Mouse (Mus musculus) midbrain, embryonic 14.5 days (tissue): ENCODE results near the gene Gm10135. TPM values are rescaled to one million over a fixed set of nuclear protein-coding genes. Genes with fewer than 3 reads are reported as not detected.
A peak's percentile ranks its signal among the peaks of the same experiment; 100 is the strongest.

Experiments
- ATAC-seq: fragments of 200-750 bp; cut with Nextera tagmentation; 2 replicates; pipeline ENCODE4 v1.8.0; 2017; ENCODE audit warnings: moderate number of reproducible peaks, moderate library complexity; ENCODE audit not compliant: low FRiP score, low TSS enrichment
- DNase-seq: peaks from one replicate; pipeline ENCODE4 v3.0.0-alpha.2; 2015
- H3K27ac ChIP-seq: fragments of 300-500 bp; sonication (generic); replicated peaks from 2 replicates; pipeline ENCODE4 v1.5.1; 2014; ENCODE audit warnings: mild to moderate bottlenecking, low read depth, low read length, moderate library complexity
- H3K27me3 ChIP-seq: fragments of 300-500 bp; sonication (generic); 2 replicates; pipeline ENCODE4 v1.6.1; 2014; ENCODE audit warnings: low read length, control low read depth, mixed read lengths; ENCODE audit not compliant: control insufficient read depth, insufficient read depth
- H3K36me3 ChIP-seq: fragments of 300-500 bp; sonication (generic); 2 replicates; pipeline ENCODE4 v1.6.1; 2014; ENCODE audit warnings: low read length, control low read depth; ENCODE audit not compliant: control insufficient read depth, insufficient read depth
- H3K4me1 ChIP-seq: fragments of 300-500 bp; sonication (generic); 2 replicates; pipeline ENCODE4 v1.6.1; 2014; ENCODE audit warnings: mild to moderate bottlenecking, antibody characterized with exemption, low read length, control low read depth; ENCODE audit not compliant: control insufficient read depth, insufficient read depth
- H3K4me2 ChIP-seq: fragments of 300-500 bp; sonication (generic); 2 replicates; pipeline ENCODE4 v1.6.1; 2014; ENCODE audit warnings: mild to moderate bottlenecking, low read length, moderate library complexity
- H3K4me3 ChIP-seq: fragments of 300-500 bp; sonication (generic); replicated peaks from 2 replicates; pipeline ENCODE4 v1.5.1; 2014; ENCODE audit warnings: low read depth, low read length
- H3K9ac ChIP-seq: fragments of 300-500 bp; sonication (generic); replicated peaks from 2 replicates; pipeline ENCODE4 v1.6.1; 2014; ENCODE audit warnings: mild to moderate bottlenecking, low read length, moderate library complexity
- H3K9me3 ChIP-seq: fragments of 300-500 bp; sonication (generic); 2 replicates; pipeline ENCODE4 v1.6.1; 2016; ENCODE audit warnings: low read length, control low read depth, mixed read lengths; ENCODE audit not compliant: control insufficient read depth
- WGBS: fragments of 180-500 bp; shearing (Covaris S2); extraction: QIAGEN DNeasy Blood & Tissue Kit; methylation state at CpG from one replicate; pipeline ENCODE4 v1.1.7; 2014; 5-methylcytosine and 5-hydroxymethylcytosine counted together
- polyA plus RNA-seq: library from polyadenylated mRNA; unstranded; fragments of >200 nt; fragmentation: Nextera tagmentation; extraction: Ambion mirVana; gene quantifications from 2 replicates; pipeline ENCODE4 v1.2.1, GENCODE M21; 2014

Gm10135 gene
- polyA plus RNA-seq, 1 experiment from 2014 or later, result not detected

- H3K9me3 ChIP-seq, result no peaks in the 10 kb centered on the region
- H3K9ac ChIP-seq, result no peak overlapping the region
- H3K4me3 ChIP-seq, result no peak overlapping the region
- H3K4me2 ChIP-seq, result no peak overlapping the region
- peak; percentile 90 for DNase-seq
- no peaks in the 10 kb centered on the region for H3K27me3 ChIP-seq
- H3K27ac ChIP-seq, result no peak overlapping the region
- H3K36me3 ChIP-seq, result peaks cover 14% of the 10 kb centered on the region; the same call in 1 of the 2 replicates
- 6% methylated on average over 2 of the region's 2 CpGs for WGBS
- no peak for ATAC-seq
- H3K4me1 ChIP-seq, result no peaks in the 10 kb centered on the region
These were observed 9.6 kb upstream of the Gm10135 start for GRCm38 (mm10) chr5:72984091-72984490.

GRCm38 (mm10) chr5:72976539-72976938 is 2.0 kb upstream of the Gm10135 start:
- DNase-seq (no peak), ATAC-seq (no peak)
- no peak overlapping the region for H3K4me2 ChIP-seq
- H3K36me3 ChIP-seq, result peaks cover 50% of the 10 kb centered on the region
- H3K27ac ChIP-seq, result no peak overlapping the region
- H3K9ac ChIP-seq, result no peak overlapping the region
- no peaks in the 10 kb centered on the region for H3K4me1 ChIP-seq
- H3K9me3 ChIP-seq, result no peaks in the 10 kb centered on the region
- H3K4me3 ChIP-seq, result no peak overlapping the region
- WGBS, result 92% methylated on average over 4 of the region's 4 CpGs
- H3K27me3 ChIP-seq, result no peaks in the 10 kb centered on the region

- no peak overlapping the region for H3K4me2 ChIP-seq
- no peak overlapping the region for H3K27ac ChIP-seq
- no peak for DNase-seq
- H3K4me3 ChIP-seq, result no peak overlapping the region
- H3K36me3 ChIP-seq, result peaks cover 50% of the 10 kb centered on the region
- no peaks in the 10 kb centered on the region for H3K4me1 ChIP-seq
- no peaks in the 10 kb centered on the region for H3K27me3 ChIP-seq
- H3K9ac ChIP-seq, result no peak overlapping the region
- no peaks in the 10 kb centered on the region for H3K9me3 ChIP-seq
- 91% methylated on average over 6 of the region's 6 CpGs for WGBS
- ATAC-seq, result no peak
These were observed 1.5 kb upstream of the Gm10135 start for GRCm38 (mm10) chr5:72975996-72976395.

GRCm38 (mm10) chr5:72972934-72973333 is 1.6 kb downstream of the Gm10135 start:
- H3K27ac ChIP-seq, result peak overlapping the region; percentile 27; the same call in 1 of the 2 replicates

GRCm38 (mm10) chr5:72972435-72972834 is 2.1 kb downstream of the Gm10135 start:
- Histone ChIP-seq H3K9ac (no peak overlapping the region), H3K4me1 (no peaks in the 10 kb centered on the region), H3K4me2 (no peak overlapping the region), H3K27me3 (no peaks in the 10 kb centered on the region), H3K27ac (peak overlapping the region; percentile 27; the same call in 1 of the 2 replicates), H3K9me3 (no peaks in the 10 kb centered on the region), H3K36me3 (peaks cover 50% of the 10 kb centered on the region), H3K4me3 (no peak overlapping the region)
- no peak for ATAC-seq
- WGBS, result 62% methylated on average over 4 of the region's 4 CpGs
- DNase-seq, result no peak

More at GRCm38 (mm10) chr5:72972934-72973333, 1.6 kb downstream of the Gm10135 start:
- ATAC-seq, result no peak
- Histone ChIP-seq H3K9ac (no peak overlapping the region), H3K27me3 (no peaks in the 10 kb centered on the region), H3K4me1 (no peaks in the 10 kb centered on the region), H3K4me3 (no peak overlapping the region), H3K36me3 (peaks cover 51% of the 10 kb centered on the region), H3K4me2 (no peak overlapping the region), H3K9me3 (no peaks in the 10 kb centered on the region)
- DNase-seq, result peak; percentile 50
- 38% methylated on average over 5 of the region's 5 CpGs for WGBS

- Histone ChIP-seq H3K36me3 (peaks cover 29% of the 10 kb centered on the region), H3K4me3 (no peak overlapping the region), H3K27ac (no peak overlapping the region), H3K9ac (no peak overlapping the region), H3K27me3 (no peaks in the 10 kb centered on the region), H3K9me3 (no peaks in the 10 kb centered on the region), H3K4me2 (no peak overlapping the region), H3K4me1 (no peaks in the 10 kb centered on the region)
- 91% methylated on average over 3 of the region's 3 CpGs for WGBS
- no peak for DNase-seq
- ATAC-seq, result no peak
These were observed 8.8 kb downstream of the Gm10135 start for GRCm38 (mm10) chr5:72965706-72966105.

- H3K4me1 ChIP-seq, result no peaks in the 10 kb centered on the region
- no peak overlapping the region for H3K4me3 ChIP-seq
- H3K36me3 ChIP-seq, result peaks cover 24% of the 10 kb centered on the region
- WGBS, result 87% methylated on average over 6 of the region's 6 CpGs
- H3K9ac ChIP-seq, result no peak overlapping the region
- H3K27ac ChIP-seq, result no peak overlapping the region
- no peak overlapping the region for H3K4me2 ChIP-seq
- DNase-seq (no peak), ATAC-seq (no peak)
- no peaks in the 10 kb centered on the region for H3K27me3 ChIP-seq
- no peaks in the 10 kb centered on the region for H3K9me3 ChIP-seq
These were observed 14.4 kb downstream of the Gm10135 start for GRCm38 (mm10) chr5:72960096-72960495.

- 86% methylated on average over 17 of the region's 17 CpGs for WGBS
- Histone ChIP-seq H3K9ac (no peak overlapping the region), H3K4me1 (no peaks in the 10 kb centered on the region), H3K27me3 (no peaks in the 10 kb centered on the region), H3K36me3 (peaks cover 20% of the 10 kb centered on the region), H3K4me3 (no peak overlapping the region), H3K4me2 (no peak overlapping the region), H3K9me3 (no peaks in the 10 kb centered on the region), H3K27ac (no peak overlapping the region)
- no peak for DNase-seq
- no peak for ATAC-seq
These were observed 17.2 kb downstream of the Gm10135 start for GRCm38 (mm10) chr5:72957281-72957680.

GRCm38 (mm10) chr5:72953996-72954604 is 20.4 kb downstream of the Gm10135 start:
- 93% methylated on average over 3 of the region's 3 CpGs for WGBS

More at GRCm38 (mm10) chr5:72953996-72954604, 20.4 kb downstream of the Gm10135 start:
- DNase-seq (no peak), ATAC-seq (no peak)
- no peaks in the 10 kb centered on the region for H3K4me1 ChIP-seq
- no peak overlapping the region for H3K4me3 ChIP-seq
- H3K27ac ChIP-seq, result no peak overlapping the region
- no peaks in the 10 kb centered on the region for H3K9me3 ChIP-seq
- H3K9ac ChIP-seq, result no peak overlapping the region
- H3K4me2 ChIP-seq, result no peak overlapping the region
- H3K27me3 ChIP-seq, result no peaks in the 10 kb centered on the region
- peaks cover 17% of the 10 kb centered on the region for H3K36me3 ChIP-seq
